Mouse (Mus musculus) MEL (cell line): ENCODE measurements around the gene Dennd4a.

Experiments used
- CTCF ChIP-seq, 3 experiments: IDR thresholded peaks in 2 of 3; conservative IDR thresholded peaks in 1 of 3; 2 replicates each; pipeline ENCODE4 v1.5.1; 2011 to 2012; ENCODE audit warnings: low read length in 3 of 3, low read depth in 2 of 3, mild to moderate bottlenecking in 2 of 3, improper control_type of control experiment in 1 of 3, inconsistent platforms in 1 of 3, mixed read lengths in 1 of 3, moderate library complexity in 1 of 3; ENCODE audit not compliant: control insufficient read depth in 1 of 3, insufficient read depth in 1 of 3, poor library complexity in 1 of 3, severe bottlenecking in 1 of 3
- MEF2A ChIP-seq: IDR thresholded peaks from 2 replicates; pipeline ENCODE4 v1.6.1; 2014; ENCODE audit warnings: low read depth, mild to moderate bottlenecking, inconsistent platforms, low read length, improper control_type of control experiment; ENCODE audit not compliant: poor library complexity, insufficient replicate concordance, severe bottlenecking; ENCODE audit errors: extremely low read depth
- NELFE ChIP-seq: IDR thresholded peaks from 2 replicates; pipeline ENCODE4 v1.6.1; 2011; ENCODE audit warnings: low read depth, low read length, improper control_type of control experiment

DNA sequence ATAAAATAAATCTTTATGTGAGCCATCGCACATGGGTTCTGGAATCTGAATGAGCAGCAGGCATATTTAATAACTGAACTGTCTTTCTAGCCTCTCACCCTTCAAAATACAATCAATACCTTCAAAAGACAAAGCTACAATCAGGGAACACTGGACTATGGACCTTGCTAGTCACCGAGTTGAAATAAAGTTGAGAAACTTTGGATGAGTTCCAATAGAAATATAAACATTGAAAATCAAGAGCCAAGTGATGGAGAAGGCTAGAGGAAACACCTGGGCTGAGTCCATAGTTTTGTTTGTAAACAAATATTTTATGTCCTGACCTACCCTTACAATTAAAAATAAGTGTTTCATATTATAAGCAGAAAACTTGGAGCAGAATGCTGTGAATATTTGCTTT is 102.8 kb downstream of the Dennd4a start:
- TF ChIP-seq NELFE (no peak), MEF2A (no peak), CTCF (IDR thresholded peaks at IDR 0.05 in 2 of 3, conservative IDR thresholded peaks at IDR 0.05 in 1 of 3; ENCODE audit: control insufficient read depth in 1 of 3, insufficient read depth in 1 of 3, low read depth in 2 of 3, low read length in 3 of 3, poor library complexity in 1 of 3, severe bottlenecking in 1 of 3) (no peak)
